Mouse (Mus musculus): ENCODE data around the gene Pds5a.
A peak's percentile ranks its signal among the peaks of the same experiment; 100 is the strongest.
"Not testable (repeated sequence)": the region's sequence is repeated elsewhere in the genome, so short reads cannot be mapped to it uniquely, and the experiment has no call there.

Gene Pds5a

DNA sequence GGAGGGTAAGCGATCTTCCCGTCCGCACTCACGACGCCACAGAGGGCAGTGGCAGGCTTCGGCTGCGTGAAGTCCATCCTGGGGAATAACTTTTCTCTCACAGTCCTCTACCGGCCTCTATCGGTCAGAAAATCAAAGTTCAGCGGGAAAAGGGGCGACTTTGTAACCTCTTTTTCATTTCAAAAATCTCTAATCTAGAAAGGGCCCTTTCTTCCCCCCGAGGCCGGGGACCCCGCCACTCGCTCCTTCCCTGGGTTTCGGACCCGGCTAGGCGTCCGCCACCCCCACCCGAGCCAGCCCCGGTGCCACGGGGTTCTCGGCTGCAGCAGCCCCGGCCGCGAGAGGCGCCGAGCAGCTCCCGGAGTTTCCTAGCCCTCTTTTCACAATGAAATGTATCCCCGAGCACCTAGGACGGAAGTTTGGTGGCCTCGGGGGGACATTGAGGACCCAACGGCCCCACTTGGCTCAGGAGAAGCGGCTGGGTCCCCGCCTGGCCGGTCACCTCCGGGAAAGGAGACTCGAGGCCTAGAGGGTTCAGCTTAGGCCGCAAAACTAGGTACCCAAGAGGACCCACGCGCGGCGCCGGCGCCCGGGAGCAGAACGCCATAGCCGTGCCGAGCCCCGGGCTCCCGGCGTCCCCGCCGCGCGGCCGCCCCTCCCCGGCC lies 1.1 kb downstream of the Pds5a start:
- peak; percentile 79 to 95 for DNase-seq (ENCODE audit: inconsistent age in 2 of 2, low spot score in 1 of 2)

DNA sequence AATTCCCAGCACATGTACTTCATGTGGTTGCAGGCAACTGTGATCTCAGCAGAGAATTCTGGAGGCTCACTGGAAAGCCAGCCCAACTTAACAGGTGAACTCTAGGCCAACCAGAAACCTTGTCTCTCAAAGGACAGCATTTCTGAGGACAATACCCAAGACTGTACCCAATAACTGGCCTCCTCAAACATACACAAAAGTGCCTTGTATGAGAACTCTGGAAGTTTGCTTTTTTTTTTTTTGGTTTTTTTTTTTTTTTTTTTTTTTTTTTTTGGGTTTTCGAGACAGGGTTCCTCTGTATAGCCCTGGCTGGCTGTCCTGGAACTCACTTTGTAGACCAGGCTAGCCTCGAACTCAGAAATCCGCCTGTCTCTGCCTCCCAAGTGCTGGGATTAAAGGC lies 4.0 kb downstream of the Pds5a start:
- not testable (repeated sequence) for DNase-seq (ENCODE audit: inconsistent age in 2 of 2, low spot score in 1 of 2)

DNA sequence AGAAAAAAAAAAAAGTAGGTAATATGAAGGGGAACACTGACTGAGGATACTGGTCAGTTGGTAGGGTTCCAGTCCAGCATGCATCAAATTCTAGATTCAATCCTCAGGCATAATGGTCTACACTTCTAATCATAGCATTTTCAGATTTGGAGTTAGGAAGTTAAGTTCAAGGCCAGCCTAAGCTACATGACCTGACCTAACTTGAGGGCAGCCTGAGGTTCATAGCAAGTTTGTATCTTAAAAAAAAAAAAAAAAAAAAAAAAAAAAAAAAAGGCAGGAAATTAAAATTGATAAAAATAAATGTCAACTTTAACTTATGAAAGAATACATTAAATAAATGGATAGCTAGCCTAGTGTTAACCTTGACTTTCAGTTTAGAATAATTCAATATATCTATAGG lies 5.1 kb downstream of the Pds5a start:
- DNase-seq (ENCODE audit: inconsistent age in 2 of 2, low spot score in 1 of 2): no peak

DNA sequence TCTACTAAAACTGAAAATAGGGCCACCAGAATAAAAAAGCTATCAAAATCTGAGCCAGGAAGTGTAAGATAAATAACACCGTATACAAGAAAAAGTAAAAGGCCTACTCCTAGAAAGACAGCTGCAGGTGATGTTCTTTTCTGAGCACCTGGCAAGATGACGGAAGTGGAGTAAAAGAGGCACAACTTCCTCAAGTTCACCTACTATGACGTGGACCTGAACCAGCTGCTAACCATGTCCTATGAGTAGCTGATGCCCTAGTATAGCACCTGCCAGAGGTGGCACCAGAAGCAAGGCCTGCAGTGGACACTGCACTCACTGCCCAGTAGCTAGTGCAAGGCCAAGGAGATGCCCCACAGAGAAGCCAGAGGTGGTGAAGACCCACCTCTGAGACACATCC lies 9.3 kb downstream of the Pds5a start:
- no peak for DNase-seq (ENCODE audit: inconsistent age in 2 of 2, low spot score in 1 of 2)

DNA sequence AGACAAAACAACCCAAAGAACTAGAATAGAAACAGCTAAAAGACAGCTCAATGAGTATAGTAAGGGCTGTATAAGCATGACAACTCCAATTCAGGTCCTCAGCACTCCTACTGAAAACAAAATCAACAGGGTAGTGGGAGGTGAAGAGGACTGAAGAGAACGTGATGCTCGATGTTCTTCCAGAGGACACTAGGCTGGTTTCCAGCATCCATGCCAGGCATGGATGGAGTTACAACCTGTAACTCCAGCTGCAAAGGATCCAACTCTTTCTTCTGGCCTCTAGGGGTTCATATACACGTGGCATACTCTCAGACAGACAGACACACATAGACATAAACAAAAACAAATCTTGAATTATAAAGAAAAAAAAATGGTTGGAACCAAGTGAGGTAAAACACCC lies 11.3 kb downstream of the Pds5a start:
- DNase-seq (ENCODE audit: inconsistent age in 2 of 2, low spot score in 1 of 2): no peak

DNA sequence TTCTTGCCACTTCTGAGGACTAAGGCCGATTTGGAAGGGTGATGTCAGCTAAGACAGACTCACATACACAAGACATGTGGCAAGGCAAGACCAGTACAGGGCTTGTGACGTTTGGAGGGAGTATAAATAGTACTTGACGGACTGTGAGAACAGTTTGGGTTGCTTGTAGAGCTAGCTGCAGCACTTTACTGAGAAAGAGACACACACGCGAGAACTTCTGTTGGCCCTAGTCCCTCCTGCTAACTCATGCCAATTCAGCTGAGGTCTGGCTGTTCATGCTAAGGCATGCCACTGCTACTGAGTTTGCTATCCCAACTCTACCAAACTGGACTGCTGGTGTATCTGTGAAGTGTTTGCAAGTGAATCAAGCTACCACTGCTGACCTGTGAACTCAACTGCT lies 19.2 kb downstream of the Pds5a start:
- peak in 1 of 2 experiments; percentile 49 for DNase-seq (ENCODE audit: inconsistent age in 2 of 2, low spot score in 1 of 2)

DNA sequence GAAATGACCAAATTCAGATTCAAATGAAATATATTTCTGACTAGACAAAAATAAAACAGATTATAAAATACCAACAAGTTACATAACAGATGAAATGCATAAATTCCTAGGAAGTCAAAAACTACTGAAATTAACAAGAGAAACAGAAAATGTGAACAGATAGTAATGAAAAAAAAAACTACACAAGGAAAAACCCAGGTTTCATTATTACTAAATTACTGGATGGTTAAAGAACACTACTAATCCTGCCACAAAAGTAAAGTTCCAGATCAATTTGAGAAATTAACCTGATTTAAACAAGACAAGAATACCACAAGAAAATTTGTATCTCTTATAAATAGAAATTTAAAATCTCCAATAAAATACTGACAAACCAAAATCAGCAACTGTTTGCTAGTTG lies 25.9 kb downstream of the Pds5a start:
- no peak for DNase-seq (ENCODE audit: inconsistent age in 2 of 2, low spot score in 1 of 2)

DNA sequence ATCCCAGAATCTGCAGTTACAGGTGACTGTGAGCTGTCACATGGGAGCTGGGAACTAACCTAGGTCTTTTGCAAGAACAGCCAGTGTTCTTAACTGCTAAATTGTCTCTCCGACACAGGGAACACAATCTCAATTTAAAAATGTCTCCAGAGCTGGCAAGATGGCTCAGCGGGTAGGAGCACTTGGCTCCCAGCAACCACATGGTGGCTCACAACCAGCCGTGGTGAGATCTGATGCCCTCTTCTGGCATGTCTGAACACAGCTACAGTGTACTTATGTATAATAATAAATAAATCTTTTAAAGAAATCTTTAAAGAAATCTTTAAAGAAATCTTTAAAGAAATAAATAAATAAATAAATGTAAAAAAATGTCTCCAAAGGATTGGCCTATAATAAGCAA lies 30.4 kb downstream of the Pds5a start:
- DNase-seq (ENCODE audit: inconsistent age in 2 of 2, low spot score in 1 of 2): no peak

DNA sequence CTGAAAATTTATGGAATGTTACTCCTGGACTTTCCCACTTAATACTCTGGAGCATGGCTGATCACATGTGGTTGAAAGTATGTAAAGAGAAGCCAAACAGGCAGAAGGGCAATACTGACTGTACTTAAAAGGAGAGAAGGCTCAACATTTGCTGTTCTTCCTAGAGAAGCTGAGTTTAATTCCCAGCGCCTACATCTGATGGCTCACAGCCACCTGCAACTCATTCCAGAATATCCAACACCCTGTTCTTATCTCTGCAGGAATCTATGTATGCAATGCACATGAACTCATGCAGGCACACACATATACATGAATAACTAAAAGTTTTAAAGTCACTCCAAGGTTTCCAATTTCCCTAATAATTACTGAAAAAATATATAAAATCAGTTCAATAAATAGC lies 32.7 kb downstream of the Pds5a start:
- DNase-seq (ENCODE audit: inconsistent age in 2 of 2, low spot score in 1 of 2): no peak

DNA sequence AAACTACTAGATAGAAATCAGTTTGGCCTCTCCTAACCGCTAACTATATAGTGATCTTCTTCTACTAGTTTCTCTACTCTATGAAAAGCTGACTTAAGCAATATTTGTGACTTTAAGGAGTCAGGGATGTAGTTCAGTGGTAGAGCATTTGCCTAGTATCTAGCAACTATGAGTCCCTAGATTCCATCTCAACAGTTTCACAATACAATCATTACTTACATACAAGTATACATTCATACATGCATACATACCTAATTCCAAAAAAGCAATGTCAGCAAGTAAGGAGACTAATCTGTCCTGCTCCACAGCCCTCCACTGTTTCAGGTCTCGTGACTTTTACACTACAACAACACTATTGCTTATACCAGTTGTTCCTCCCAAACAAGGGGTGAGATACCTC lies 36.1 kb downstream of the Pds5a start:
- DNase-seq (ENCODE audit: inconsistent age in 2 of 2, low spot score in 1 of 2): no peak

DNA sequence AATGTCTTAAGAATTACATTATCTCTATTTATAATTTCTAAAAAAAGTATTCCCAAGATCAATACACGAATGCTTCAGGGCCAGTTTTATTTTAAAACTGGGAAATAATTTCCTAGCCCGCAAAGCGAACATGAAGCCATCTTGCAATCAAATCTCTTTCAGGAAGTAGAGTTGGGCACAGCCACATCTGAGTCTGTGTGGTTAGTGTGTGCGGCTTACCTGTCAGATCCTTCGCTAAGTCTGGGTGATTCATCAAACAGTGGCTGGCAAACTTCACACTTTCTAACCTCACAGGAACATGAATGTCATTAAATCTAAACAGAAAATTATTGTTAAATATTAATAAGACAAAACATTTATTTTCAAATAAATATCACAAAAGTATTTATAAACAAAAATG lies 44.3 kb downstream of the Pds5a start:
- DNase-seq (ENCODE audit: inconsistent age in 2 of 2, low spot score in 1 of 2): no peak

DNA sequence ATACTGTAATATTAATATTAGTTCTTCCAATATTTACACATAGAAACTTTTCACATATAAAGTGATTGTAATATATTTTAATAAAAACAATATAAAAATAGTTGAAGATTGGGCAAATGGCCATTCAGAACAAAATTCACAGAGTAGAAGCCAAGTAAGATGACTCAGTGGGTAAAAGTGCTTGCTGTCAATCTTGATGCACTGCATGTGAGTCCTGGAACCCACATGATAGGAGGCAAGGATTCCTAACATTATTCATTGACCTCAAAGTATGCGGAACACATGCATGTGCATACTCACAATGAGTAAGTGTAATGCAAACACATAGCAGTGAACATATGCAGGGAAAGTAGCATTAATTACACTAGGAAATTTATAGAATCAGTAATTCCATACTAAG lies 59.2 kb downstream of the Pds5a start:
- no peak for DNase-seq (ENCODE audit: inconsistent age in 2 of 2, low spot score in 1 of 2)

DNA sequence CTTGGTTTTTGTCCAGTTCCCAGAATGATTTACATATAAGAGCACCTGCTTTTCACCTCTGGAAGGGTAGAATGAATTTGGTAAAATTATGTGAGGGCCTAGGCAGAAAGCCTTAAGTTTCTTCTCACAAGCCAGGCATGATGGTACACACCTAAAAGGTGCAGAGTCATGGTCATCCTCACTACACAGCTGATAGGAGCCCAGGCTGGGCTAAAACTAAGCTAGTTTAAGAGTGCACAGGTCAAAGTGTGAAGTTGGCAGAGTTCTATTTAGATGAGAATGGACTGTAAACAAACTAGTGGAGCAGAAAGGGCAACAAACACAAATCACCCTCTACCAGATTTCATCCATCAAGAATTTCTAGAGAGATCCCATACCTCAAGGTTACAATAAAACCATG lies 73.7 kb downstream of the Pds5a start:
- no peak for DNase-seq (ENCODE audit: inconsistent age in 2 of 2, low spot score in 1 of 2)

DNA sequence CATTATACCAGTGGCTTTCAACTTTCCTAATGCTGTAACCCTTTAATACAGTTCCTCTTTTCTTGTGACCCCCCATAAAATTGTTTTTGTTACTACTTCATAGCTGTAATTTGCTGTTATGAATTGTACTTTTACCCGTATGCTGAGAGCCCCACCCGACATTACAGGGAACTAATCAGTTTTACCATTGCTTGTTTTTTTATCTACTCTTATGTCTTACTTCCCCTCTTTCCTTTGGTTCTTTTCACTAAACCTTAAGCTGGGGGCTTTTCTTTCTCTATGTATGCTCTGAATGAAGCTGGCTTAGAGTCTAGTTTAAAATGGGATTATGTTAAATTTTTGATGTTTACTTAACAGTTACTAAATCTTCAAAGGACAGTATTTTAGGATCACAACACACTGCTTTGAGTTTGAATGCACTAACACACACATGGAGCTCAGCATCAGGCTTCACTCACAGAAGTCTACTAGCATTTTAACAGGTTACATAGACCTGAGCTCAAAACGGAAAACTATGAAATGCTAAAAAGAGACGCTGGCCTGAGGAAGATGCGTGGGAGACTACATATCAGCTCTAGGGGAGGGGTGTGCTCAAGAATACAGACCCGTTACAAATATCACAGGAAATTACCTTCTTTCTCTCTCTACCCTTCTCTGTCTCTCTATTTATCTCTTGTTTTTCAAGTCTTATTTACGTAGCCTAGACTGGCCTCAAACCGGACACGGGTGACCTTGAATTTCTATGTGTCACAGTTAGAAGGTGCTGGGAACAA lies 84.7 kb downstream of the Pds5a start:
- DNase-seq (ENCODE audit: inconsistent age in 2 of 2, low spot score in 1 of 2): no peak

DNA sequence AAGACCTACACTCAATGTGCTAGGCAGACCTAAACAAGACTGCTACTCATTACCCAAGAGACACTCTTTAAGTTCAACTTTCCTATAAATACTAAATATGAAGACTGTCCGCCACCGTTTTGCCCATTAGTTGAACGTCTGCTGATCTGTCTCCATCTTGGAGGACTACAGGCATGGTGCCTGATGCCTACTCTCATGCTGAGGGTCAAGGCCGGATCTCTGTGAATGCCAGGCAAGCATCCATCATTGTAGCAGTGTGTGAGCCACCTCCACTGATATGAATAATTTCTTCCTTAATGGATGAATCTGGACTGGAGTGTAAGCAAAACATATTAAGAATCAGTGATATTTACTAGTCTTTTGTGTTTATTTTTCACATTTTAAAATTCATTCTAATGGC lies 87.5 kb downstream of the Pds5a start:
- DNase-seq (ENCODE audit: inconsistent age in 2 of 2, low spot score in 1 of 2): peak; percentile 44 to 70

DNA sequence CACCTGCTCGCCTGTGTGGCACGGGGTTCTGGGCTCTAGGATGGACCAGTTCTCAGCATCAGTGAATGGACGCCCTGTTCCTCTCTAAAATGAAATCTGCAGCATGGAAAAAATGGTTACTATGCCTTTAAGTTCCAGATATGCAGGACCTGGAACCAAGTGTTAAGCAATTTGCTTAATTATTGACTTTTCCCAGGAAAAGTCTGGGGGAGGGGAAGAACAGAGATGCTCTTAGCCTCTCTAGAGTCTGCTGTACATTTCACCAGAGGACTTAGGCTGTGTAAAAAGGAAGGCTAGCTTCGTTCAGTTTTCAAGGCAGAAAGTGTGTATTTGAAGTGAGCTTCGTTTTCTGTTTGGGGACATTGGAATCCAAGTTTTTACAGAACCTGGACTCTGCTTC lies 88.3 kb downstream of the Pds5a start:
- no peak for DNase-seq (ENCODE audit: inconsistent age in 2 of 2, low spot score in 1 of 2)

DNA sequence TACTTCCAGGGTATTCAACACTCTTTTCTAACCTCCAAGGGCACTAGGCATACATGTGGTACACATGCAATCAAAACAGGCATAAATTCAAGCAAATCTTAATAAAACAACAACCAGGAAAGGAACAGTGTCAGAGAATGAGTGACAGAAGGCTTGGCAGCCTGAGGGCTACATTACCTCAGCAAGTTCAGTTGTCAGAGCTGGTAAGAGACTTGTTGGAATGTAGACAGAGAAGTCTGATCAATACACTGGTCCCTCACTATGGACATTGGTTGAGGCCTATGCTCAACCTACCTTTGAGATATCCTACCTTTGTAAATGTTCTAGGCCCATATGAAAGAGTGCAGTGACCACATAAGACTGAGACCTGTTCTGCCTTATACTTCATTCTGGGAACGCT lies 91.3 kb downstream of the Pds5a start:
- DNase-seq (ENCODE audit: inconsistent age in 2 of 2, low spot score in 1 of 2): no peak

DNA sequence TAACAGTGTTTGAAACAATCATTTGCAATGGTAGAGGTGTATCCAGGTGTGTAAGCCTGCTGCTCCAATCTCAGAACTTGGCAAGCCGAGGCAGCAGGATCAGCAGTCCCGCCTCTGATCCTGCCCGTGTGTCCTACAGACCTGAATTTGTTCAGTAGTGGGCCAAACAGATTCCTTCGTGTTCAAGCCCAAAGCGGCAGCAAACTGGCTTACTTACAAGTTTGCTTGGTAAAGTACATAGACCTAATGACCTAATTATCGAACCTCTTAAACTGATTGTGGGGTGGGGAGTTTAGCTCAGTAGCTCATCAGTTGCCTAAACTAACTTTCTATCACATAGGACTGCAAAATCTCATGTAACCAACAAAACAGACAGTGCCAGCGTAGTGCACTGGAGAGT lies 98.4 kb downstream of the Pds5a start:
- DNase-seq (ENCODE audit: inconsistent age in 2 of 2, low spot score in 1 of 2): no peak

DNA sequence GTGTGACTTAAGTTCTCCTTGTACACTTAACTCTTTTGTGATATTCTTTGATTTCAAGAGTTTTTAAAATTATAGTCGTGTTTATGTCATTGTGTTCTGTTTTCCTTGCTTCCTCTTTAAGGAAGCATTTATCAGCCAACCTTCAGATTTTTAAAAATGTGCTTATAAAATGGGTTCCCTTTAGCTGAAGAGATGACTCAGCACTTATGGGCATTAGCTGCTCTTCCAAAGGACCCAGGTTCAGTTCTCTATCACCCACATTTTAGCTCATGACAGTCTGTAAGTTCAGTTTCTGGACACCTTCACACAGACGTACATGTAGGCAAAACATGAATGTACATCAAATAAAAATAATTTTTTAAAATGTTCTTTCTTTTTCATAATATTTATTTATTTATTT lies 105.7 kb downstream of the Pds5a start:
- no peak for DNase-seq (ENCODE audit: inconsistent age in 2 of 2, low spot score in 1 of 2)

DNA sequence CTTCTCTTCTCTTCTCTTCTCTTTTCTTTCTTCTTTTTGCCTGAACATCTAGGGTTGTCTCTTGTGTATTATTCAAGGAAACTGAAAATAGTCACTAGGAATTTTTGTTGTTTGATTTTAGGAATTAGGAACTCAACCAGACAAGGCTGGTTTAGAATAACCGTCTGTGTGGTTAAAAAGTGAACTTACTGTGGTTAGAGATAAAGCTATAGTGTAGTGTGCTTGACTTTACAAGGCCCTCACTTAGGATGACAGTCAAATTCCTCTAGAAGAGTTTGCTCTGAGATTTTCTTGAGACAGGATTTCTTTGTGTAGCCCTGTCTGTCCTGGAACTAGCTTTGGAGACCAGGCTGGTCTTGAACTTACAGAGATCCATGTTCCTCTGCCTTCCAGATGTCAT lies 107.9 kb downstream of the Pds5a start:
- DNase-seq (ENCODE audit: inconsistent age in 2 of 2, low spot score in 1 of 2): no peak

DNA sequence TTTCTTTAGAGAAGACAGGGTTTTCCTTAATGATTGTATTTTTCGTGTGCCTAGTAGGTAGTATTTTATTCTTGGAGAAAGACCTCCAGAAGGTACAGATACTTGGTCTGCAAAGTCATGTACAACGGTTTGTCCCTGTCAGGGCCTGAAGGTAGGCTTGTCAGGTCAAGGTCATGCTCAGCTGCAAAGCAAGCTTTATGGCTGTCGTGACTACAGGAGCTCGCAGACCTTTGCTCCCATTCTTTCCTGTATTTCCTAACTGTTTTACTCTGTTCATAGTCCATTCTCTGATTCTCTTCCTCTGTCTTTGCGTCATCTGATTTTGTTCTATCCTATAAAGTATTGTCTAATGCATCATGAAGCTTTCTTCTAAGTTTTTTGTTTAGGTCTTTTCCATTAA lies 111.8 kb downstream of the Pds5a start:
- peak; percentile 24 to 67 for DNase-seq (ENCODE audit: inconsistent age in 2 of 2, low spot score in 1 of 2)

DNA sequence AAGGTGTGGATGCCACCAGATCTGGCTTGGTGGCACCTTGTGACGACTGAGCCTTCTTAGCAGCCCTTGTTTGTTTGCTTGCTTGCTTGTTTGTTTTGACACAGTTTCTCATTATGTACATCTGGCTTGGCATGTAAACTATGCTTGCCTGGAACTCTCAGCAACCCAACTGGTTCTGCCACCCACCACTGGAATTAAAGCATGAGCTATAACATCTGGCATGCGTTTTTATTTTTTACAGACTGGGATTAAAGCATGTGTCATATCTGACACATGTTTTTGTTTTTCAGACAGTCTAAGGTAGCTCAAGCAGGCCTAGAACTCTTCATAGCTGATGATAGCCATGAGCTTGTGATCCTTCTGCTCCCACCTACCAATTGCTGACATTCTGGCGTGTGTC lies 119.5 kb downstream of the Pds5a start:
- DNase-seq (ENCODE audit: inconsistent age in 2 of 2, low spot score in 1 of 2): no peak

DNA sequence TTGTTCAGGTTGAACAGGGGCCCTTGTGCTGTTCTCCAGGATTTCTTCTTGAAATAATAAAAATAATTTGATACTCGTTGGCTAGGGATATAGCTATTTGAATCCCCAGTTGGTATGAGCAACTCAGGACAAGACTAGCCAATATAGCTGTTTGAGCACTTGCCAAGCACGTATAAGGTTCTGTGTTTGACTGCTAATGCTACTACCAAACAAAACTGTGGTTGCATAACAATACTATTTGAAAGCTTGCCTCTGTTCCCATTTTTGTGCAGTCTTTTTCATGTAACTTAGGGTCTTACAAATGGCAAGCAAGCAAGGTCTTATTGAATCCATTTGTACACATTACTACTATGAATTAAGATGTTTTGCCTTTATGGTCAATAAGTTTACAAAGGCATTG lies 122.2 kb downstream of the Pds5a start:
- no peak for DNase-seq (ENCODE audit: inconsistent age in 2 of 2, low spot score in 1 of 2)
